Comparison of ENCODE assay signal across 8 mouse cellular contexts in genomic region chr7:66300680-66301079, GRCm38 (mm10).
A peak's percentile ranks its signal among the peaks of the same experiment; 100 is the strongest.
DNase-seq lines count a peak whose midpoint lies in the region; ATAC-seq and TF ChIP-seq lines count a peak whose summit lies in the region.

No protein-coding gene starts in this region.

- H3K27me3 ChIP-seq in heart, adult 2 months (ENCODE audit: control insufficient read depth, insufficient read depth, low read length), result no peaks in the 10 kb centered on the region
- H3K27me3 ChIP-seq in heart, embryonic 11.5 days (ENCODE audit: control insufficient read depth, insufficient read depth, low read length), result no peaks in the 10 kb centered on the region
- H3K27me3 ChIP-seq in intestine, embryonic 14.5 days (replicated peaks; ENCODE audit: control insufficient read depth, insufficient read depth, low read length), result no peaks in the 10 kb centered on the region
- no peaks in the 10 kb centered on the region for H3K27me3 ChIP-seq in limb, embryonic 14.5 days (ENCODE audit: control insufficient read depth, insufficient read depth, low read length)

- no peaks in the 10 kb centered on the region for H3K9me3 ChIP-seq in heart, embryonic 11.5 days (replicated peaks; ENCODE audit: control insufficient read depth, low read length)
- no peaks in the 10 kb centered on the region for H3K9me3 ChIP-seq in intestine, embryonic 14.5 days (ENCODE audit: control insufficient read depth, low read length)
- H3K9me3 ChIP-seq in limb, embryonic 14.5 days (ENCODE audit: control insufficient read depth, low read length), result no peaks in the 10 kb centered on the region

- H3K9ac ChIP-seq in heart, adult 2 months (ENCODE audit: low read depth, low read length), result no peak overlapping the region
- H3K9ac ChIP-seq in heart, embryonic 11.5 days (ENCODE audit: low read depth, low read length), result no peak overlapping the region
- H3K9ac ChIP-seq in intestine, embryonic 14.5 days (ENCODE audit: low read length), result no peak overlapping the region
- H3K9ac ChIP-seq in limb, embryonic 14.5 days (ENCODE audit: low read depth, low read length, severe bottlenecking), result no peak overlapping the region

- peak; percentile 88 for TF ChIP-seq CTCF in heart, adult 2 months (IDR thresholded peaks at IDR 0.05)

- H3K4me2 ChIP-seq in heart, embryonic 11.5 days, result no peak overlapping the region
- H3K4me2 ChIP-seq in intestine, embryonic 14.5 days (ENCODE audit: low read length), result no peak overlapping the region
- no peak overlapping the region for H3K4me2 ChIP-seq in limb, embryonic 14.5 days (replicated peaks; ENCODE audit: low read depth, low read length, severe bottlenecking)

- no peaks in the 10 kb centered on the region for H3K4me1 ChIP-seq in heart, adult 2 months (ENCODE audit: control insufficient read depth, insufficient read depth, low read length)
- no peaks in the 10 kb centered on the region for H3K4me1 ChIP-seq in heart, embryonic 11.5 days (ENCODE audit: control insufficient read depth, insufficient read depth, low read length)
- H3K4me1 ChIP-seq in intestine, embryonic 14.5 days (replicated peaks; ENCODE audit: control insufficient read depth, insufficient read depth, low read length), result no peaks in the 10 kb centered on the region
- no peaks in the 10 kb centered on the region for H3K4me1 ChIP-seq in limb, embryonic 14.5 days (ENCODE audit: control insufficient read depth, insufficient read depth, low read length)

- no peaks in the 10 kb centered on the region for H3K79me2 ChIP-seq in heart, adult 2 months (replicated peaks; ENCODE audit: control insufficient read depth, insufficient read depth, low read length)

- TF ChIP-seq POLR2A in heart, adult 2 months (IDR thresholded peaks at IDR 0.05; ENCODE audit: insufficient read depth, low read depth, low read length), result no peak
- no peak for TF ChIP-seq POLR2A in limb, embryonic 14.5 days (IDR thresholded peaks at IDR 0.05; ENCODE audit: borderline replicate concordance, extremely low read depth, insufficient read depth, insufficient read length)

- H3K4me3 ChIP-seq in heart, adult 2 months, result no peak overlapping the region
- no peak overlapping the region for H3K4me3 ChIP-seq in heart, embryonic 11.5 days (ENCODE audit: low read depth, low read length)
- no peak overlapping the region for H3K4me3 ChIP-seq in intestine, embryonic 14.5 days (ENCODE audit: low read depth, low read length)
- H3K4me3 ChIP-seq in limb, embryonic 14.5 days (replicated peaks; ENCODE audit: low read length), result no peak overlapping the region

- no peak overlapping the region for H3K27ac ChIP-seq in heart, adult 2 months
- H3K27ac ChIP-seq in heart, embryonic 11.5 days (ENCODE audit: low read depth, low read length), result no peak overlapping the region
- no peak overlapping the region for H3K27ac ChIP-seq in intestine, embryonic 14.5 days (ENCODE audit: low read depth)
- no peak overlapping the region for H3K27ac ChIP-seq in limb, embryonic 14.5 days (replicated peaks; ENCODE audit: low read depth, low read length)

- ATAC-seq in heart, embryonic 11.5 days (replicated peaks; ENCODE audit: insufficient number of reproducible peaks, low FRiP score, low TSS enrichment), result no peak
- peak; percentile 73; the same call in 1 of the 2 replicates for ATAC-seq in intestine, embryonic 14.5 days (replicated peaks; ENCODE audit: low FRiP score, low TSS enrichment, low read depth)
- ATAC-seq in limb, embryonic 14.5 days (ENCODE audit: low FRiP score, low read depth), result peak; percentile 56

- no peaks in the 10 kb centered on the region for H3K36me3 ChIP-seq in heart, adult 2 months (ENCODE audit: control insufficient read depth, insufficient read depth, low read length)
- no peaks in the 10 kb centered on the region; the same call in 1 of the 2 replicates for H3K36me3 ChIP-seq in heart, embryonic 11.5 days (ENCODE audit: control insufficient read depth, insufficient read depth, low read length)
- H3K36me3 ChIP-seq in intestine, embryonic 14.5 days (ENCODE audit: control insufficient read depth, insufficient read depth, low read length), result peaks cover 25% of the 10 kb centered on the region
- peaks cover 3% of the 10 kb centered on the region; the same call in 1 of the 2 replicates for H3K36me3 ChIP-seq in limb, embryonic 14.5 days (ENCODE audit: control insufficient read depth, insufficient read depth, low read length)

- peak; percentile 76; the same call in 1 of the 2 replicates for TF ChIP-seq EP300 in heart, adult 2 months (IDR thresholded peaks at IDR 0.05; ENCODE audit: insufficient read depth, low read depth, low read length)

- DNase-seq in heart, adult 2 months, result peak; percentile 74 to 79
- peak; percentile 94 to 95 for DNase-seq in cerebellum, postnatal 10 days
- peak; percentile 68 to 71 for DNase-seq in frontal cortex, postnatal 36 days (ENCODE audit: low spot score in 2 of 2)
- peak; percentile 91 for DNase-seq in intestine, embryonic 14.5 days (ENCODE audit: low spot score)
- DNase-seq in limb, embryonic 14.5 days (ENCODE audit: low spot score), result peak; percentile 66
- DNase-seq in naive thymus-derived CD4-positive, alpha-beta T cell, adult 2 months (ENCODE audit: low read depth), result peak; percentile 87
- peak; percentile 76 to 96 for DNase-seq in spleen, postnatal 4 days (ENCODE audit: low spot score in 2 of 2)

- intact Hi-C loops in heart, adult 2 months (cut with DNase I), result loop anchor here (1.0 to 2.0 kb wide), 2 partner anchors 52 to 198 kb away; no protein-coding TSS in a partner anchor

- 10% methylated on average over 5 of the region's 5 CpGs for WGBS in heart, adult 2 months
- 7% methylated on average over 5 of the region's 5 CpGs for WGBS in heart, embryonic 11.5 days (ENCODE audit: insufficient replicate concordance)
- WGBS in intestine, embryonic 14.5 days, result 9% methylated on average over 5 of the region's 5 CpGs
- 11% methylated on average over 5 of the region's 5 CpGs for WGBS in limb, embryonic 14.5 days
